Mouse (Mus musculus) frontal cortex, postnatal 14 days (tissue): ENCODE results near the gene Pdcl.

Experiments used
- DNase-seq, 2 experiments: peaks; one replicate each; pipeline ENCODE4 v3.0.0; 2022; ENCODE audit warnings: low spot score in 2 of 2

The Pdcl gene

GRCm38 (mm10) chr2:37358633-37359540, at the start of gene Pdcl:
Gene Pdcl, minus strand, starts transcription at chr2:37359332.
- DNase-seq: peak; percentile 86

GRCm38 (mm10) chr2:37395539-37395938, 36.4 kb upstream of the Pdcl start:
- no peak for DNase-seq

GRCm38 (mm10) chr2:37382921-37383320, 23.8 kb upstream of the Pdcl start:
- DNase-seq: no peak

GRCm38 (mm10) chr2:37380189-37380588, 21.1 kb upstream of the Pdcl start:
- DNase-seq: peak in 1 of 2 experiments; percentile 34

- DNase-seq: no peak
These were observed 16.9 kb upstream of the Pdcl start for GRCm38 (mm10) chr2:37376018-37376417.

GRCm38 (mm10) chr2:37370651-37371050, 11.5 kb upstream of the Pdcl start:
- no peak for DNase-seq

GRCm38 (mm10) chr2:37359908-37360307, 776 bp upstream of the Pdcl start:
- no peak for DNase-seq

GRCm38 (mm10) chr2:37355571-37355970, 3.6 kb downstream of the Pdcl start:
- no peak for DNase-seq

- peak in 1 of 2 experiments; percentile 21 for DNase-seq
These were observed 7.5 kb downstream of the Pdcl start for GRCm38 (mm10) chr2:37351671-37352070.

- DNase-seq: peak in 1 of 2 experiments; percentile 51
These were observed 20.5 kb downstream of the Pdcl start for GRCm38 (mm10) chr2:37338497-37339187.

GRCm38 (mm10) chr2:37333321-37333720, 25.8 kb downstream of the Pdcl start:
- DNase-seq: no peak

GRCm38 (mm10) chr2:37326215-37326614, 32.9 kb downstream of the Pdcl start, which contains the start of gene Olfr368:
Gene Olfr368, plus strand, starts transcription at chr2:37326515.
- DNase-seq: no peak
